Mouse (Mus musculus) liver, embryonic 14.5 days (tissue): ENCODE results near the gene Homer3. TPM values are rescaled to one million over a fixed set of nuclear protein-coding genes. Genes with fewer than 3 reads are reported as not detected.

ENCODE experiments used
- ATAC-seq: fragments of 200-750 bp; cut with Nextera tagmentation; 2 replicates; pipeline ENCODE4 v1.8.0; 2017; ENCODE audit warnings: moderate number of reproducible peaks, mild to moderate bottlenecking, moderate library complexity; ENCODE audit not compliant: insufficient read depth
- DNase-seq, 3 experiments: peaks; one replicate each; pipeline ENCODE4 v3.0.0-alpha.2; 2012 to 2013; ENCODE audit warnings: low read depth in 3 of 3, low spot score in 3 of 3
- H3K27ac ChIP-seq: fragments of 300-500 bp; sonication (generic); 2 replicates; pipeline ENCODE4 v1.5.1; 2014; ENCODE audit warnings: moderate library complexity, mild to moderate bottlenecking, control low read depth, inconsistent platforms
- H3K27me3 ChIP-seq: fragments of 300-500 bp; sonication (generic); 2 replicates; pipeline ENCODE4 v1.6.1; 2014; ENCODE audit warnings: mild to moderate bottlenecking, low read length, moderate library complexity; ENCODE audit not compliant: control insufficient read depth, insufficient read depth
- H3K36me3 ChIP-seq: fragments of 300-500 bp; sonication (generic); replicated peaks from 2 replicates; pipeline ENCODE4 v1.6.1; 2014; ENCODE audit warnings: low read depth; ENCODE audit not compliant: control insufficient read depth, insufficient read depth
- H3K4me1 ChIP-seq, 2 experiments: fragments of 200-500 bp in 1 of 2; fragments of 300-500 bp in 1 of 2; sonication (generic) in 1 of 2; replicated peaks; 2 replicates each; pipeline ENCODE4 v1.6.1; 2012 to 2014; ENCODE audit warnings: antibody characterized with exemption in 1 of 2, inconsistent platforms in 1 of 2, low read length in 1 of 2; ENCODE audit not compliant: control insufficient read depth in 2 of 2, insufficient read depth in 2 of 2
- H3K4me2 ChIP-seq: fragments of 300-500 bp; sonication (generic); 2 replicates; pipeline ENCODE4 v1.6.1; 2014; ENCODE audit warnings: low read depth, mild to moderate bottlenecking, control low read depth, moderate library complexity
- H3K4me3 ChIP-seq, 2 experiments: fragments of 200-500 bp in 1 of 2; fragments of 300-500 bp in 1 of 2; sonication (generic) in 1 of 2; 2 replicates each; pipeline ENCODE4 v1.5.1; 2012 to 2014; ENCODE audit warnings: low read depth in 2 of 2, low read length in 2 of 2, mild to moderate bottlenecking in 2 of 2, control low read depth in 1 of 2, inconsistent platforms in 1 of 2, moderate library complexity in 1 of 2; ENCODE audit not compliant: insufficient read depth in 1 of 2
- H3K9ac ChIP-seq: fragments of 300-500 bp; sonication (generic); replicated peaks from 2 replicates; pipeline ENCODE4 v1.6.1; 2014; ENCODE audit warnings: mild to moderate bottlenecking, control low read depth, moderate library complexity
- H3K9me3 ChIP-seq: fragments of 300-500 bp; sonication (generic); 2 replicates; pipeline ENCODE4 v1.6.1; 2016; ENCODE audit warnings: low read length, mixed read lengths; ENCODE audit not compliant: control insufficient read depth
- CTCF ChIP-seq: IDR thresholded peaks from 2 replicates; pipeline ENCODE4 v1.5.1; 2016; ENCODE audit warnings: antibody characterized with exemption, low read depth, control low read depth
- EP300 ChIP-seq: IDR thresholded peaks from 2 replicates; pipeline ENCODE4 v1.6.1; 2016; ENCODE audit warnings: antibody characterized with exemption, low read depth
- WGBS: fragments of 180-500 bp; shearing (Covaris S2); extraction: QIAGEN DNeasy Blood & Tissue Kit; methylation state at CpG from one replicate; pipeline ENCODE4 v1.1.7; 2014; ENCODE audit not compliant: insufficient replicate concordance; 5-methylcytosine and 5-hydroxymethylcytosine counted together
- polyA plus RNA-seq, 2 experiments: library from polyadenylated mRNA; depleted of rRNA in 1 of 2; stranded (reverse) in 1 of 2; unstranded in 1 of 2; fragments of >200 nt; fragmentation: Nextera tagmentation in 1 of 2; extraction: Ambion mirVana in 1 of 2; gene quantifications; 2 replicates each; pipeline versions ENCODE4 v1.2.1 to v1.2.3; 2012 to 2014

Gene Homer3
- polyA plus RNA-seq, 2 experiments = 3.9 to 6.5 TPM

GRCm38 (mm10) chr8:70323716-70324115, 41.1 kb downstream of the Homer3 start:
- no peak for DNase-seq
- Histone ChIP-seq H3K27ac (no peak overlapping the region), H3K4me3 (no peak overlapping the region), H3K4me1 (peaks cover 8 to 15% of the 10 kb centered on the region in 2 experiments), H3K9me3 (no peaks in the 10 kb centered on the region), H3K27me3 (no peaks in the 10 kb centered on the region), H3K36me3 (no peaks in the 10 kb centered on the region), H3K4me2 (no peak overlapping the region), H3K9ac (no peak overlapping the region)
- WGBS = 79% methylated on average over 3 of the region's 3 CpGs
- TF ChIP-seq EP300 (no peak), CTCF (peak; percentile 51)
- ATAC-seq = no peak

GRCm38 (mm10) chr8:70327512-70327911, 44.9 kb downstream of the Homer3 start:
- DNase-seq (peak; percentile 70 to 74 (median 71)), ATAC-seq (peak; percentile 69)
- no peak overlapping the region for H3K4me3 ChIP-seq
- peak overlapping the region; percentile 67 for H3K27ac ChIP-seq
- H3K36me3 ChIP-seq = peaks cover 17% of the 10 kb centered on the region
- no peaks in the 10 kb centered on the region for H3K9me3 ChIP-seq
- TF ChIP-seq EP300 = peak; percentile 91
- no peak for TF ChIP-seq CTCF
- no peak overlapping the region for H3K9ac ChIP-seq
- WGBS = 57% methylated on average over 6 of the region's 6 CpGs
- H3K4me2 ChIP-seq = no peak overlapping the region; the same call in 1 of the 2 replicates
- peaks cover 8 to 18% of the 10 kb centered on the region in 2 experiments for H3K4me1 ChIP-seq
- H3K27me3 ChIP-seq = no peaks in the 10 kb centered on the region

- H3K4me2 ChIP-seq = no peak within 1 kb of the TSS
- no peak within 1 kb of the TSS for H3K4me3 ChIP-seq
- DNase-seq = no peak
- 39% methylated on average over 14 of the region's 14 CpGs for WGBS
- H3K9me3 ChIP-seq = no peaks in the 10 kb centered on the region
- H3K4me1 ChIP-seq = peaks cover 8 to 18% of the 10 kb centered on the region in 2 experiments
- no peaks in the 10 kb centered on the region for H3K27me3 ChIP-seq
- no peak within 1 kb of the TSS for H3K9ac ChIP-seq
- peak within 1 kb of the TSS; percentile 67 for H3K27ac ChIP-seq
- no peak for TF ChIP-seq CTCF
- no peak for TF ChIP-seq EP300
- peaks cover 34% of the 10 kb centered on the region for H3K36me3 ChIP-seq
- ATAC-seq = no peak
Measured at GRCm38 (mm10) chr8:70329124-70329834, 46.7 kb downstream of the Homer3 start, which contains the start of gene Gdf1. TSS of gene Gdf1 (plus strand) at chr8:70329817.

- H3K27ac ChIP-seq = no peak overlapping the region
- no peaks in the 10 kb centered on the region for H3K9me3 ChIP-seq
- no peak overlapping the region for H3K4me3 ChIP-seq
- H3K4me2 ChIP-seq = no peak overlapping the region
- H3K4me1 ChIP-seq = peaks cover 8 to 18% of the 10 kb centered on the region in 2 experiments
- H3K9ac ChIP-seq = no peak overlapping the region
- DNase-seq = no peak
- WGBS = 18% methylated on average over 45 of the region's 45 CpGs
- H3K36me3 ChIP-seq = peaks cover 43% of the 10 kb centered on the region
- H3K27me3 ChIP-seq = no peaks in the 10 kb centered on the region
- TF ChIP-seq EP300 = no peak
- no peak for TF ChIP-seq CTCF
- ATAC-seq = no peak
Measured at GRCm38 (mm10) chr8:70329835-70330740, 47.5 kb downstream of the Homer3 start.
